Mouse (Mus musculus) G1E (cell line): ENCODE measurements at regions not wholly inside any gene's neighbourhood (a gene's known extent, or its start where the extent isn't known, plus 50 kb on each side); places are given as distances from the start of the nearest gene placed in this dataset.
"Not testable (repeated sequence)": the region's sequence is repeated elsewhere in the genome, so short reads cannot be mapped to it uniquely, and the experiment has no call there.

ENCODE experiments used
- ATAC-seq: 2 replicates; pipeline ENCODE4 v1.8.0; 2016; ENCODE audit warnings: mild to moderate bottlenecking; ENCODE audit not compliant: insufficient number of reproducible peaks, poor library complexity, low FRiP score, severe bottlenecking; ENCODE audit errors: extremely low read depth
- DNase-seq: peaks from one replicate; pipeline ENCODE4 v3.0.0; 2012; ENCODE audit warnings: low spot score
- H3K27me3 ChIP-seq: 2 replicates; pipeline ENCODE4 v1.6.1; 2012; ENCODE audit warnings: mild to moderate bottlenecking, low read length, inconsistent platforms; ENCODE audit not compliant: insufficient read depth
- H3K36me3 ChIP-seq: replicated peaks from 2 replicates; pipeline ENCODE3; 2012; ENCODE audit warnings: mild to moderate bottlenecking, inconsistent platforms
- H3K4me1 ChIP-seq: 2 replicates; pipeline ENCODE4 v1.6.1; 2012; ENCODE audit warnings: low read depth, low read length, inconsistent platforms, mixed read lengths; ENCODE audit not compliant: insufficient read depth
- H3K4me3 ChIP-seq: 2 replicates; pipeline ENCODE4 v1.5.1; 2012; ENCODE audit warnings: low read depth, mild to moderate bottlenecking, inconsistent platforms, low read length, moderate library complexity, mixed read lengths
- H3K9me3 ChIP-seq: replicated peaks from 2 replicates; pipeline ENCODE4 v1.6.1; 2012; ENCODE audit warnings: inconsistent platforms
- CTCF ChIP-seq: IDR thresholded peaks from 2 replicates; pipeline ENCODE4 v1.5.1; 2012; ENCODE audit warnings: low read depth, low read length, inconsistent platforms, mixed read lengths
- GATA1 ChIP-seq: IDR thresholded peaks from 2 replicates; pipeline ENCODE4 v1.6.1; 2012; ENCODE audit warnings: borderline replicate concordance, low read length, inconsistent platforms, mixed read lengths
- GATA2 ChIP-seq: IDR thresholded peaks from 2 replicates; pipeline ENCODE4 v1.6.1; 2012; ENCODE audit warnings: low read depth, low read length, inconsistent platforms, borderline replicate concordance
- POLR2AphosphoS5 ChIP-seq: IDR thresholded peaks from 2 replicates; pipeline ENCODE4 v1.6.1; 2012; ENCODE audit warnings: low read depth, low read length, inconsistent platforms; ENCODE audit not compliant: insufficient replicate concordance
- TAL1 ChIP-seq: conservative IDR thresholded peaks from 2 replicates; pipeline ENCODE4 v1.6.1; 2012; ENCODE audit warnings: low read depth, low read length, inconsistent platforms, mixed read lengths

GRCm38 (mm10) chr14:120791828-120792554 lies 119.0 kb upstream of the Ipo5 start:
- no peak; the same call in 1 of the 2 replicates for ATAC-seq
- no peak for TF ChIP-seq TAL1
- peak; percentile 27 for TF ChIP-seq CTCF
- H3K27me3 ChIP-seq = no peaks in the 10 kb centered on the region
- DNase-seq = no peak
- no peaks in the 10 kb centered on the region for H3K4me1 ChIP-seq
- no peaks in the 10 kb centered on the region for H3K36me3 ChIP-seq
- no peak overlapping the region for H3K4me3 ChIP-seq
- H3K9me3 ChIP-seq = peaks cover 39% of the 10 kb centered on the region

GRCm38 (mm10) chr14:120797916-120798490 lies 113.0 kb upstream of the Ipo5 start:
- no peak for ATAC-seq
- Histone ChIP-seq H3K36me3 (no peaks in the 10 kb centered on the region), H3K9me3 (peaks cover 26% of the 10 kb centered on the region), H3K27me3 (no peaks in the 10 kb centered on the region; the same call in 1 of the 2 replicates), H3K4me1 (no peaks in the 10 kb centered on the region), H3K4me3 (no peak overlapping the region)
- DNase-seq = no peak
- TF ChIP-seq POLR2AphosphoS5 = no peak
- no peak for TF ChIP-seq GATA2
- no peak for TF ChIP-seq GATA1
- TF ChIP-seq TAL1 = no peak

GRCm38 (mm10) chr14:120803191-120803590 lies 107.8 kb upstream of the Ipo5 start:
- DNase-seq (no peak), ATAC-seq (no peak)
- no peak overlapping the region for H3K4me3 ChIP-seq
- H3K4me1 ChIP-seq = no peaks in the 10 kb centered on the region
- no peaks in the 10 kb centered on the region; the same call in 1 of the 2 replicates for H3K27me3 ChIP-seq
- no peak for TF ChIP-seq POLR2AphosphoS5
- peaks cover 54% of the 10 kb centered on the region for H3K9me3 ChIP-seq
- H3K36me3 ChIP-seq = no peaks in the 10 kb centered on the region

GRCm38 (mm10) chr14:120803739-120804138 lies 107.3 kb upstream of the Ipo5 start:
- no peak for DNase-seq
- H3K27me3 ChIP-seq = no peaks in the 10 kb centered on the region; the same call in 1 of the 2 replicates
- no peaks in the 10 kb centered on the region for H3K4me1 ChIP-seq
- peaks cover 54% of the 10 kb centered on the region for H3K9me3 ChIP-seq
- no peaks in the 10 kb centered on the region for H3K36me3 ChIP-seq
- ATAC-seq = no peak
- TF ChIP-seq CTCF = no peak
- no peak for TF ChIP-seq GATA1
- no peak overlapping the region for H3K4me3 ChIP-seq

GRCm38 (mm10) chr14:120804183-120804848 lies 106.7 kb upstream of the Ipo5 start:
- ATAC-seq (no peak), DNase-seq (no peak)
- TF ChIP-seq GATA1 (no peak), TAL1 (no peak)
- no peaks in the 10 kb centered on the region; the same call in 1 of the 2 replicates for H3K27me3 ChIP-seq
- no peaks in the 10 kb centered on the region for H3K4me1 ChIP-seq
- no peak overlapping the region for H3K4me3 ChIP-seq
- peaks cover 54% of the 10 kb centered on the region for H3K9me3 ChIP-seq
- H3K36me3 ChIP-seq = no peaks in the 10 kb centered on the region

- TF ChIP-seq POLR2AphosphoS5 (no peak), GATA1 (no peak), CTCF (no peak), GATA2 (no peak), TAL1 (no peak)
- peaks cover 60% of the 10 kb centered on the region for H3K9me3 ChIP-seq
- ATAC-seq (no peak), DNase-seq (no peak)
- H3K36me3 ChIP-seq = no peaks in the 10 kb centered on the region
- H3K27me3 ChIP-seq = no peaks in the 10 kb centered on the region
- no peaks in the 10 kb centered on the region for H3K4me1 ChIP-seq
- no peak overlapping the region for H3K4me3 ChIP-seq
These were observed 105.9 kb upstream of the Ipo5 start for GRCm38 (mm10) chr14:120805137-120805536.

GRCm38 (mm10) chr14:120805816-120806552 lies 105.0 kb upstream of the Ipo5 start:
- H3K9me3 ChIP-seq = peaks cover 66% of the 10 kb centered on the region
- not testable (repeated sequence) for ATAC-seq, DNase-seq

More at GRCm38 (mm10) chr14:120805816-120806552, 105.0 kb upstream of the Ipo5 start:
- H3K36me3 ChIP-seq, H3K27me3 ChIP-seq, H3K4me3 ChIP-seq, H3K4me1 ChIP-seq: not testable (repeated sequence)
